Mouse (Mus musculus) hindbrain, embryonic 12.5 days (tissue): ENCODE measurements around the gene Gm9780. TPM values are rescaled to one million over a fixed set of nuclear protein-coding genes. Genes with fewer than 3 reads are reported as not detected.
"Not testable (repeated sequence)": the region's sequence is repeated elsewhere in the genome, so short reads cannot be mapped to it uniquely, and the experiment has no call there.

ENCODE experiments used
- ATAC-seq: fragments of 200-750 bp; cut with Nextera tagmentation; 2 replicates; pipeline ENCODE4 v1.8.0; 2017; ENCODE audit warnings: moderate TSS enrichment; ENCODE audit not compliant: low FRiP score
- H3K27ac ChIP-seq: fragments of 300-500 bp; sonication (generic); 2 replicates; pipeline ENCODE4 v1.5.1; 2016; ENCODE audit warnings: mild to moderate bottlenecking
- H3K27me3 ChIP-seq: fragments of 300-500 bp; sonication (generic); 2 replicates; pipeline ENCODE4 v1.6.1; 2016; ENCODE audit warnings: mild to moderate bottlenecking
- H3K36me3 ChIP-seq: fragments of 300-500 bp; sonication (generic); 2 replicates; pipeline ENCODE4 v1.6.1; 2016; ENCODE audit warnings: mild to moderate bottlenecking
- H3K4me1 ChIP-seq: fragments of 300-500 bp; sonication (generic); 2 replicates; pipeline ENCODE4 v1.6.1; 2016
- H3K4me2 ChIP-seq: fragments of 300-500 bp; sonication (generic); replicated peaks from 2 replicates; pipeline ENCODE4 v1.6.1; 2016; ENCODE audit warnings: mild to moderate bottlenecking
- H3K4me3 ChIP-seq: fragments of 300-500 bp; sonication (generic); 2 replicates; pipeline ENCODE4 v1.5.1; 2016; ENCODE audit warnings: mild to moderate bottlenecking
- H3K9ac ChIP-seq: fragments of 300-500 bp; sonication (generic); 2 replicates; pipeline ENCODE4 v1.6.1; 2016; ENCODE audit warnings: mild to moderate bottlenecking, moderate library complexity
- H3K9me3 ChIP-seq: fragments of 300-500 bp; sonication (generic); replicated peaks from 2 replicates; pipeline ENCODE4 v1.6.1; 2016; ENCODE audit warnings: mild to moderate bottlenecking
- WGBS: fragments of 180-500 bp; shearing (Covaris S2); methylation state at CpG from one replicate; pipeline ENCODE4 v1.1.7; 2016; 5-methylcytosine and 5-hydroxymethylcytosine counted together
- polyA plus RNA-seq: library from polyadenylated mRNA; unstranded; fragments of >200 nt; fragmentation: Nextera tagmentation; extraction: Ambion mirVana; gene quantifications from 2 replicates; pipeline ENCODE4 v1.2.1, GENCODE M21; 2016

Gene Gm9780
- 4.0 and 4.5 TPM in 2 replicates for polyA plus RNA-seq

GRCm38 (mm10) chr14:26042611-26043010 is at the start of gene Gm9780:
Gene Gm9780, minus strand, starts transcription at chr14:26042711.
- no CpG with 5 or more reads among the region's 26 CpGs for WGBS
- H3K9ac ChIP-seq, H3K36me3 ChIP-seq, H3K9me3 ChIP-seq, H3K27ac ChIP-seq, H3K4me2 ChIP-seq, ATAC-seq, H3K4me1 ChIP-seq, H3K4me3 ChIP-seq, H3K27me3 ChIP-seq: not testable (repeated sequence)

- H3K4me2 ChIP-seq, H3K27ac ChIP-seq, H3K27me3 ChIP-seq, H3K36me3 ChIP-seq, H3K9me3 ChIP-seq, H3K4me3 ChIP-seq, ATAC-seq, H3K4me1 ChIP-seq, H3K9ac ChIP-seq: not testable (repeated sequence)
- WGBS: no CpG with 5 or more reads among the region's 1 CpGs
Measured at GRCm38 (mm10) chr14:26081997-26082396, 39.5 kb upstream of the Gm9780 start, which contains the start of gene Cphx3. Gene Cphx3, plus strand, starts transcription at chr14:26082297.

- not testable (repeated sequence) for H3K4me3 ChIP-seq
Measured at GRCm38 (mm10) chr14:26081216-26081615, 38.7 kb upstream of the Gm9780 start, which contains the start of gene Cphx2. Gene Cphx2, plus strand, starts transcription at chr14:26081516.

GRCm38 (mm10) chr14:26076620-26077390 is 34.3 kb upstream of the Gm9780 start:
- not testable (repeated sequence) for H3K9me3 ChIP-seq, H3K4me3 ChIP-seq, H3K27ac ChIP-seq, H3K27me3 ChIP-seq, ATAC-seq, H3K4me1 ChIP-seq, H3K9ac ChIP-seq, H3K4me2 ChIP-seq, H3K36me3 ChIP-seq
- WGBS: no CpG with 5 or more reads among the region's 5 CpGs

More at GRCm38 (mm10) chr14:26081216-26081615, 38.7 kb upstream of the Gm9780 start, which contains the start of gene Cphx2:
- not testable (repeated sequence) for H3K4me2 ChIP-seq, H3K27ac ChIP-seq, H3K9ac ChIP-seq, H3K4me1 ChIP-seq, H3K9me3 ChIP-seq, ATAC-seq, H3K27me3 ChIP-seq, H3K36me3 ChIP-seq
- no CpG with 5 or more reads among the region's 6 CpGs for WGBS

GRCm38 (mm10) chr14:26067325-26067633 is 24.8 kb upstream of the Gm9780 start, which contains the start of gene Tmem254c:
Gene Tmem254c, minus strand, starts transcription at chr14:26067355.
- H3K9me3 ChIP-seq, H3K4me1 ChIP-seq, H3K36me3 ChIP-seq, H3K4me3 ChIP-seq, H3K27me3 ChIP-seq, H3K27ac ChIP-seq, H3K9ac ChIP-seq, H3K4me2 ChIP-seq: not testable (repeated sequence)
- ATAC-seq: 0 out of 2 replicates have a peak, but pooled peaks have one; percentile 63
- WGBS: no CpG with 5 or more reads among the region's 10 CpGs

- not testable (repeated sequence) for H3K4me3 ChIP-seq, H3K4me2 ChIP-seq, H3K27me3 ChIP-seq, H3K4me1 ChIP-seq, H3K36me3 ChIP-seq, H3K9me3 ChIP-seq, H3K27ac ChIP-seq, H3K9ac ChIP-seq
- WGBS: no CpG with 5 or more reads among the region's 44 CpGs
- peak; percentile 77 for ATAC-seq
Measured at GRCm38 (mm10) chr14:26066574-26067324, 24.2 kb upstream of the Gm9780 start.

- H3K9ac ChIP-seq, H3K4me2 ChIP-seq, H3K27me3 ChIP-seq, H3K4me3 ChIP-seq, ATAC-seq, H3K4me1 ChIP-seq, H3K27ac ChIP-seq, H3K36me3 ChIP-seq, H3K9me3 ChIP-seq: not testable (repeated sequence)
- WGBS: no CpG with 5 or more reads among the region's 6 CpGs
Measured at GRCm38 (mm10) chr14:26059362-26059761, 16.9 kb upstream of the Gm9780 start.

GRCm38 (mm10) chr14:26058184-26058583 is 15.7 kb upstream of the Gm9780 start:
- not testable (repeated sequence) for ATAC-seq, H3K9me3 ChIP-seq, H3K9ac ChIP-seq, H3K27me3 ChIP-seq, H3K4me3 ChIP-seq, H3K4me1 ChIP-seq, H3K27ac ChIP-seq, H3K4me2 ChIP-seq, H3K36me3 ChIP-seq
- WGBS: no CpG with 5 or more reads among the region's 3 CpGs

GRCm38 (mm10) chr14:26048767-26049166 is 6.3 kb upstream of the Gm9780 start:
- not testable (repeated sequence) for H3K36me3 ChIP-seq, ATAC-seq, H3K27ac ChIP-seq, H3K9me3 ChIP-seq, H3K4me3 ChIP-seq, H3K4me2 ChIP-seq, H3K9ac ChIP-seq, H3K27me3 ChIP-seq, H3K4me1 ChIP-seq
- no CpG with 5 or more reads among the region's 9 CpGs for WGBS

GRCm38 (mm10) chr14:26047026-26047425 is 4.5 kb upstream of the Gm9780 start:
- not testable (repeated sequence) for H3K27me3 ChIP-seq, H3K4me2 ChIP-seq
- no CpG with 5 or more reads among the region's 8 CpGs for WGBS

GRCm38 (mm10) chr14:26045007-26045406 is 2.5 kb upstream of the Gm9780 start:
- no CpG with 5 or more reads among the region's 5 CpGs for WGBS
- not testable (repeated sequence) for H3K4me3 ChIP-seq, H3K27ac ChIP-seq, H3K4me2 ChIP-seq, H3K4me1 ChIP-seq, H3K36me3 ChIP-seq, H3K27me3 ChIP-seq, H3K9me3 ChIP-seq, ATAC-seq, H3K9ac ChIP-seq

More at GRCm38 (mm10) chr14:26047026-26047425, 4.5 kb upstream of the Gm9780 start:
- not testable (repeated sequence) for ATAC-seq, H3K36me3 ChIP-seq, H3K9me3 ChIP-seq, H3K9ac ChIP-seq, H3K4me3 ChIP-seq, H3K27ac ChIP-seq, H3K4me1 ChIP-seq

- H3K4me3 ChIP-seq, H3K4me1 ChIP-seq, H3K9me3 ChIP-seq, H3K9ac ChIP-seq, H3K4me2 ChIP-seq, H3K27me3 ChIP-seq, H3K27ac ChIP-seq, H3K36me3 ChIP-seq, ATAC-seq: not testable (repeated sequence)
- WGBS: no CpG with 5 or more reads among the region's 6 CpGs
Measured at GRCm38 (mm10) chr14:26035439-26035838, 7.1 kb downstream of the Gm9780 start.
